Mouse (Mus musculus) G1E (cell line): ENCODE measurements at regions not wholly inside any gene's neighbourhood (a gene's known extent, or its start where the extent isn't known, plus 50 kb on each side); places are given as distances from the start of the nearest gene placed in this dataset.

ENCODE experiments used
- CTCF ChIP-seq: IDR thresholded peaks from 2 replicates; pipeline ENCODE4 v1.5.1; 2012; ENCODE audit warnings: low read depth, low read length, inconsistent platforms, mixed read lengths
- GATA1 ChIP-seq: IDR thresholded peaks from 2 replicates; pipeline ENCODE4 v1.6.1; 2012; ENCODE audit warnings: borderline replicate concordance, low read length, inconsistent platforms, mixed read lengths
- POLR2AphosphoS5 ChIP-seq: IDR thresholded peaks from 2 replicates; pipeline ENCODE4 v1.6.1; 2012; ENCODE audit warnings: low read depth, low read length, inconsistent platforms; ENCODE audit not compliant: insufficient replicate concordance

- TF ChIP-seq CTCF, result no peak
- TF ChIP-seq GATA1, result no peak
- TF ChIP-seq POLR2AphosphoS5, result no peak
These were observed 53.9 kb downstream of the Gm47996 start for GRCm38 (mm10) chr1:151263830-151264229.
